In genomic region chr14:40889181-40889580, GRCm38 (mm10) we compare ENCODE assay signal across 21 mouse cellular contexts. TPM values are rescaled to one million over a fixed set of nuclear protein-coding genes. Genes with fewer than 3 reads are reported as not detected.
DNase-seq lines count a peak whose midpoint lies in the region; ATAC-seq and TF ChIP-seq lines count a peak whose summit lies in the region.
"Had no signal": no experiment of that assay in that cellular context is flagged by ENCODE, and none has a peak within 500 bp of the region (broad histone marks: within the 10 kb centered on the region; RNA-seq: fewer than 3 reads in every experiment).

No protein-coding gene starts in this region.

- H3K27ac ChIP-seq in heart, embryonic 12.5 days (ENCODE audit: poor library complexity, severe bottlenecking): no peak overlapping the region
- no peak overlapping the region for H3K27ac ChIP-seq in lung, postnatal 0 days (ENCODE audit: low read length)
- H3K27ac ChIP-seq: embryonic facial prominence, embryonic 13.5 days; embryonic facial prominence, embryonic 15.5 days; forebrain, embryonic 10.5 days; forebrain, embryonic 12.5 days had no signal

- no peak overlapping the region for H3K4me2 ChIP-seq in heart, embryonic 12.5 days
- H3K4me2 ChIP-seq in lung, postnatal 0 days (replicated peaks; ENCODE audit: low read depth, low read length): no peak overlapping the region
- H3K4me2 ChIP-seq: embryonic facial prominence, embryonic 13.5 days; embryonic facial prominence, embryonic 15.5 days; forebrain, embryonic 12.5 days had no signal

- 75% methylated on average over 2 of the region's 2 CpGs for WGBS in heart, embryonic 12.5 days
- 58% methylated on average over 2 of the region's 2 CpGs for WGBS in lung, postnatal 0 days
- WGBS in lung, adult 2 months: 69% methylated on average over 2 of the region's 2 CpGs

- TF ChIP-seq POLR2A in lung, adult 2 months (IDR thresholded peaks at IDR 0.05; ENCODE audit: borderline replicate concordance, extremely low read depth, low read depth, low read length): no peak

- no peaks in the 10 kb centered on the region for H3K9me3 ChIP-seq in heart, embryonic 12.5 days (replicated peaks)
- H3K9me3 ChIP-seq in lung, postnatal 0 days (ENCODE audit: low read length): no peaks in the 10 kb centered on the region
- H3K9me3 ChIP-seq: embryonic facial prominence, embryonic 13.5 days; embryonic facial prominence, embryonic 15.5 days; forebrain, embryonic 10.5 days; forebrain, embryonic 12.5 days had no signal

- no peak for TF ChIP-seq CTCF in lung, postnatal 0 days (IDR thresholded peaks at IDR 0.05)
- TF ChIP-seq CTCF in lung, adult 2 months (IDR thresholded peaks at IDR 0.05; ENCODE audit: insufficient read depth, low read length): no peak

- intact Hi-C loops in heart, postnatal 14 days (cut with DNase I): no loop called here

- DNase-seq in heart, adult 18-20 months: peak; percentile 27 to 32
- DNase-seq in heart, postnatal 4 days: no peak
- DNase-seq in heart, postnatal 14 days: peak; percentile 24 to 27
- DNase-seq in lung, postnatal 0 days (ENCODE audit: low spot score): peak; percentile 63
- no peak for DNase-seq in lung, adult 2 months
- DNase-seq: adrenal gland, adult 2 months; adrenal gland, postnatal 25 days; cerebellum, adult 11 months; cerebellum, adult 18-20 months; cerebellum, adult 8-10 months; cerebellum, adult 9-11 months; cerebellum, postnatal 14 days; cerebellum, postnatal 36 days; embryo, embryonic 11 days had no signal

- TF ChIP-seq EP300 in lung, postnatal 0 days (IDR thresholded peaks at IDR 0.05): no peak

- peaks cover 27% of the 10 kb centered on the region for H3K4me1 ChIP-seq in heart, embryonic 12.5 days (replicated peaks)
- no peaks in the 10 kb centered on the region; the same call in 1 of the 2 replicates for H3K4me1 ChIP-seq in lung, postnatal 0 days (ENCODE audit: insufficient read depth, low read depth, low read length)
- H3K4me1 ChIP-seq in lung, adult 2 months (ENCODE audit: control insufficient read depth, insufficient read depth, low read length): peaks cover 3% of the 10 kb centered on the region; the same call in 1 of the 2 replicates

- H3K36me3 ChIP-seq in heart, embryonic 12.5 days: no peaks in the 10 kb centered on the region
- H3K36me3 ChIP-seq in lung, postnatal 0 days (ENCODE audit: insufficient read depth, low read length): no peaks in the 10 kb centered on the region
- H3K36me3 ChIP-seq: embryonic facial prominence, embryonic 13.5 days; embryonic facial prominence, embryonic 15.5 days; forebrain, embryonic 10.5 days; forebrain, embryonic 12.5 days had no signal

- no peak for ATAC-seq in heart, embryonic 12.5 days (ENCODE audit: insufficient number of reproducible peaks, low FRiP score)
- peak; percentile 63 for ATAC-seq in lung, postnatal 0 days
- ATAC-seq: forebrain, embryonic 14.5 days had no signal

- H3K27me3 ChIP-seq in heart, embryonic 12.5 days (replicated peaks): no peaks in the 10 kb centered on the region
- no peaks in the 10 kb centered on the region for H3K27me3 ChIP-seq in lung, postnatal 0 days (replicated peaks; ENCODE audit: insufficient read depth, low read length)
- H3K27me3 ChIP-seq: embryonic facial prominence, embryonic 13.5 days; embryonic facial prominence, embryonic 15.5 days; forebrain, embryonic 12.5 days had no signal

- H3K4me3 ChIP-seq in heart, embryonic 12.5 days: no peak overlapping the region
- no peak overlapping the region for H3K4me3 ChIP-seq in lung, postnatal 0 days (ENCODE audit: low read depth, low read length)
- no peak overlapping the region for H3K4me3 ChIP-seq in lung, adult 2 months (replicated peaks; ENCODE audit: extremely low read depth, low read depth, low read length)
- H3K4me3 ChIP-seq: embryonic facial prominence, embryonic 13.5 days; embryonic facial prominence, embryonic 15.5 days; erythroblast, embryonic 14.5 days; forebrain, embryonic 10.5 days; forebrain, embryonic 12.5 days had no signal

- H3K9ac ChIP-seq in heart, embryonic 12.5 days: no peak overlapping the region
- no peak overlapping the region for H3K9ac ChIP-seq in lung, postnatal 0 days (replicated peaks; ENCODE audit: low read depth)
- H3K9ac ChIP-seq: embryonic facial prominence, embryonic 13.5 days; embryonic facial prominence, embryonic 15.5 days; forebrain, embryonic 12.5 days had no signal

RNA-seq across cellular contexts. Expression of gene Sh2d4b, which starts 3.9 kb away (rescaled TPM):
- under 1 TPM; 0.60 to 0.93 TPM for total RNA-seq in heart, adult 18-20 months (2021)
- total RNA-seq in heart, postnatal 4 days (2021): 1 to 10 TPM; 1.5 to 1.6 TPM
- 1 to 10 TPM in 1 of 2 experiments, under 1 TPM in 1; 0.93 to 1.2 TPM for total RNA-seq in heart, postnatal 14 days (2021)
- polyA plus RNA-seq in heart, embryonic 12.5 days (2016; fragmentation: Nextera tagmentation; extraction: Ambion mirVana): 0.50 and 0.82 TPM in 2 replicates
- polyA plus RNA-seq in lung, postnatal 0 days (2015; fragmentation: Nextera tagmentation; extraction: Ambion mirVana): 0.38 and 0.58 TPM in 2 replicates
- 0.41 and 0.54 TPM in 2 replicates for polyA plus RNA-seq in lung, adult 2 months (2012; rRNA removed)

Comparison
In these comparisons a context has a peak if more than half of its experiments do, and no peak if none do; other contexts are left out.
1. DNase-seq: peak in heart, adult 18-20 months (2 of 2), heart, postnatal 14 days (2 of 2) and lung, postnatal 0 days (single experiment); none in heart, postnatal 4 days (single experiment) and lung, adult 2 months (single experiment).